Mouse (Mus musculus): Measurements from ENCODE around the gene Acod1.

DNA sequence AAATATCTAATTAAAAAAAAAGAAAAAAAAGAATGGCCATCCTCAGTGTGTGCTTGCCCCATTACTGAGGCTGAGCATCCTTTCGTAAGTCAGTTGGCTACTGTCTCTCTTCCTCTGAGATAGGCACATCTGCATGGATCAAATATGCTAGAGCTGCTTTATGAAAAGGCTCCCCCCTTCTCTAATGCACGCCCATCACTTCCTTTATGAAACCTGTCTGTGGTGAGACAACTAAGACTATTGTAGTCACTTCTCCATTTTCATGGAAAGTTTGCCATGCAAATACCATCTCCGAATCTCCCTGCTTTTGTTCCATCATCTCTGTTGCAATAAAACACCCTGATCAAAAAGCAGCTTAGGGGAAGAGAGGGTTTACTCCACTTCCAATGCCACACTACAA lies 9.8 kb upstream of the Acod1 start:
- TF ChIP-seq CTCF (IDR thresholded peaks at IDR 0.05; ENCODE audit: extremely low read depth, insufficient read depth, low read length) (no peak), POLR2A (IDR thresholded peaks at IDR 0.05; ENCODE audit: extremely low read depth, insufficient read depth, low read length) (no peak)

All from cortical plate, adult 2 months (tissue).